Mouse (Mus musculus) cerebellum, adult 2 months (tissue): ENCODE measurements around the gene Sstr3. TPM values are rescaled to one million over a fixed set of nuclear protein-coding genes. Genes with fewer than 3 reads are reported as not detected.
A peak's percentile ranks its signal among the peaks of the same experiment; 100 is the strongest.

Source experiments
- DNase-seq, 2 experiments: peaks; one replicate each; pipeline ENCODE4 v3.0.0; 2021
- H3K27ac ChIP-seq: fragments of 200-500 bp; 2 replicates; pipeline ENCODE4 v1.5.1; 2012; ENCODE audit warnings: low read length, control low read depth, inconsistent platforms; ENCODE audit not compliant: insufficient read depth
- H3K27me3 ChIP-seq: fragments of 200-500 bp; 2 replicates; pipeline ENCODE4 v1.6.1; 2012; ENCODE audit warnings: inconsistent platforms, mild to moderate bottlenecking, low read length, moderate library complexity; ENCODE audit not compliant: control insufficient read depth, insufficient read depth
- H3K4me1 ChIP-seq: fragments of 200-500 bp; 2 replicates; pipeline ENCODE4 v1.6.1; 2011; ENCODE audit warnings: low read length; ENCODE audit not compliant: control insufficient read depth, insufficient read depth
- H3K4me3 ChIP-seq: fragments of 200-500 bp; replicated peaks from 2 replicates; pipeline ENCODE3; 2011; ENCODE audit warnings: mild to moderate bottlenecking, low read depth, low read length, control low read depth; ENCODE audit not compliant: insufficient read depth
- CTCF ChIP-seq: fragments of 200-500 bp; IDR thresholded peaks from 2 replicates; pipeline ENCODE4 v1.5.1; 2011; ENCODE audit warnings: low read depth, mild to moderate bottlenecking, control low read depth, low read length, moderate library complexity, borderline replicate concordance; ENCODE audit not compliant: insufficient read depth
- POLR2A ChIP-seq: fragments of 200-500 bp; IDR thresholded peaks from 2 replicates; pipeline ENCODE4 v1.6.1; 2011; ENCODE audit warnings: low read length, control low read depth, borderline replicate concordance; ENCODE audit not compliant: insufficient read depth
- WGBS: fragments of 180-500 bp; shearing (Covaris S2); methylation state at CpG from one replicate; pipeline ENCODE4 v1.1.7; 2018; 5-methylcytosine and 5-hydroxymethylcytosine counted together
- polyA plus RNA-seq: library from polyadenylated mRNA; depleted of rRNA; stranded (reverse); fragments of >200 nt; gene quantifications from 2 replicates; pipeline ENCODE4 v1.2.3, GENCODE M21; 2012

Sstr3 gene
- polyA plus RNA-seq, 1 experiment, result 9.8 TPM

DNA sequence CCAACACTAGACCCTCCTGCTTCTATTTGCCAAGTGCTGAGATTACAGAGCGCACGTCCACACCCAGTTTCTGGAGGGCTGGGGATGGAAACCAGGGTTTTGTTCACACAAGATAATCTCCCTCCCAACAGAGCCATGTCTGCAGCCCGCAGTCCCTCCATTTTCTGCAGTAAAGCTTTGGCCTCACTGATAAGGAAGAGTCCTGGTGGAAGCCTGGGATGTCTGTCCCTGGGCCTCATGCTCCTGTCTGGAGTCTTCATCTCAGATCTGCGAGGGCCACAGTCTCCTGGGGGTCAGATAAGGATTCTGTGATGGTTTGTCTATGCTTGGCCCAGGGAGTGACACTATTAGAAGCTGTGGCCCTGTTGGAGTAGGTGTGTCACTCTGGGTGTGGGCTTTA lies 43.6 kb upstream of the Sstr3 start:
- H3K27me3 ChIP-seq, result no peaks in the 10 kb centered on the region
- H3K4me3 ChIP-seq, result no peak overlapping the region
- no peak for TF ChIP-seq POLR2A
- TF ChIP-seq CTCF, result no peak
- no peaks in the 10 kb centered on the region for H3K4me1 ChIP-seq
- 94% methylated on average over 4 of the region's 4 CpGs for WGBS
- no peak overlapping the region for H3K27ac ChIP-seq
- DNase-seq, result no peak

- DNase-seq, result peak; percentile 65 to 78
- 45% methylated on average over 18 of the region's 18 CpGs for WGBS
- Histone ChIP-seq H3K27me3 (no peaks in the 10 kb centered on the region), H3K4me3 (no peak overlapping the region), H3K27ac (no peak overlapping the region), H3K4me1 (no peaks in the 10 kb centered on the region)
- TF ChIP-seq POLR2A (no peak), CTCF (peak; percentile 91)
These were observed 42.8 kb upstream of the Sstr3 start for GRCm38 (mm10) chr15:78587050-78587994.

- TF ChIP-seq CTCF, result no peak
- TF ChIP-seq POLR2A, result no peak
- no peaks in the 10 kb centered on the region for H3K4me1 ChIP-seq
- no peaks in the 10 kb centered on the region for H3K27me3 ChIP-seq
- DNase-seq, result no peak
- no peak overlapping the region for H3K4me3 ChIP-seq
- no peak overlapping the region for H3K27ac ChIP-seq
- 87% methylated on average over 7 of the region's 7 CpGs for WGBS
These were observed 40.9 kb upstream of the Sstr3 start for GRCm38 (mm10) chr15:78585404-78585803.

- H3K27ac ChIP-seq, result no peak overlapping the region
- H3K27me3 ChIP-seq, result no peaks in the 10 kb centered on the region
- no peak overlapping the region for H3K4me3 ChIP-seq
- WGBS, result 34% methylated on average over 11 of the region's 11 CpGs
- no peak for DNase-seq
- H3K4me1 ChIP-seq, result no peaks in the 10 kb centered on the region; the same call in 1 of the 2 replicates
- TF ChIP-seq CTCF (no peak), POLR2A (no peak)
These were observed 38.9 kb upstream of the Sstr3 start for GRCm38 (mm10) chr15:78583352-78583751.

GRCm38 (mm10) chr15:78576284-78576810 lies 31.9 kb upstream of the Sstr3 start:
- Histone ChIP-seq H3K27ac (no peak overlapping the region), H3K4me1 (no peaks in the 10 kb centered on the region; the same call in 1 of the 2 replicates), H3K27me3 (no peaks in the 10 kb centered on the region; the same call in 1 of the 2 replicates), H3K4me3 (no peak overlapping the region)
- no peak for DNase-seq
- TF ChIP-seq CTCF, result no peak
- TF ChIP-seq POLR2A, result no peak
- 54% methylated on average over 4 of the region's 4 CpGs for WGBS

DNA sequence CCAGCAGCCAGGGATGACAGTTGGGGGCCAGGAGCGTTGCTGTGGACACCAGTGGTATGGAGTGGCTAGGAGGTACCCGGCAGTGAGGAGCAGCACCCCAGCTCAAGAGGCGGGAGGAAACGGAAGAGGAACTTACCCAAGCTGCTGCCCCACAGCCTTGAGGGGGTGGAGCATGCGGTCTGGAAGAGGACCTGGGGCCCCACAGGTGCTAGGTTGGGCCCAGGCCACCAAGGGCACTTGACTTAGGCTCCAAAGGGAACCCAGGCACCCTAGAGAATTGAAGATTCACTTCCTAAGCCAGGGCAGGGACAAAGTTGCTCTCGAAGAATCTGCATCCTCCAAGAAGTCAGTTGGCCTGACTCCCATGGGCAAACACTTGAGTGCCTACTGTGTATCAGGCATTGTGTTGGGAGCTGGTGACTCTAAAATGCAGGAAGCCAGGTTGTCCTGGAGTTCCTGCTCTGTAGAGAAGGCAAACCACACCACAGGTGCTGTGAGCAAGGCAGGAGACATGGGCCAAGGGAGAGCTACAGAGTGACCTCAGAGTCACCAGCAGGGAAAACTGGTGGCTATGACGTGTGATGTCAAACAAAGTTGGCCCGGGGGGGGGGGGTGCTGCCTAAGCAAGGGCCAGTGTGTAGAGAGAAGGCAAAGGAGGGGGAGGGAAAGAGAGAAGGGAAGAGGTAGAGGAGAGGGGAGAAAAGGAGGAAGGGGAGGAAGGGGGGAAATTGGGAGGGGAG lies 28.3 kb upstream of the Sstr3 start, which contains the start of gene Rac2:
TSS of gene Rac2 (minus strand) at position 126 of the 740 bp plus-strand sequence.
- WGBS, result 80% methylated on average over 8 of the region's 8 CpGs
- H3K27me3 ChIP-seq, result no peaks in the 10 kb centered on the region; the same call in 1 of the 2 replicates
- TF ChIP-seq POLR2A, result no peak
- TF ChIP-seq CTCF, result no peak

GRCm38 (mm10) chr15:78572270-78572600 lies 27.8 kb upstream of the Sstr3 start:
- no peaks in the 10 kb centered on the region; the same call in 1 of the 2 replicates for H3K27me3 ChIP-seq
- no peak for TF ChIP-seq POLR2A
- TF ChIP-seq CTCF, result no peak
- H3K27ac ChIP-seq, result no peak overlapping the region
- WGBS, result 93% methylated on average over 5 of the region's 5 CpGs
- DNase-seq, result no peak
- no peak overlapping the region for H3K4me3 ChIP-seq
- no peaks in the 10 kb centered on the region for H3K4me1 ChIP-seq

More for the DNA sequence above, 28.3 kb upstream of the Sstr3 start, which contains the start of gene Rac2:
- no peak for DNase-seq
- Histone ChIP-seq H3K4me1 (no peaks in the 10 kb centered on the region), H3K4me3 (no peak within 1 kb of the TSS), H3K27ac (no peak within 1 kb of the TSS)
